ENCODE assay signal across 20 mouse cellular contexts in genomic region chr14:79164334-79164733, GRCm38 (mm10).
DNase-seq lines count a peak whose midpoint lies in the region; ATAC-seq and TF ChIP-seq lines count a peak whose summit lies in the region.
"Had no signal": no experiment of that assay in that cellular context is flagged by ENCODE, and none has a peak within 500 bp of the region (broad histone marks: within the 10 kb centered on the region; RNA-seq: fewer than 3 reads in every experiment).

No protein-coding gene starts in this region.

- H3K4me2 ChIP-seq in lung, embryonic 14.5 days, result no peak overlapping the region
- H3K4me2 ChIP-seq: embryonic facial prominence, embryonic 13.5 days; limb, embryonic 12.5 days; liver, embryonic 12.5 days had no signal

- H3K27me3 ChIP-seq in lung, embryonic 14.5 days (ENCODE audit: insufficient read depth, low read length), result no peaks in the 10 kb centered on the region
- no peaks in the 10 kb centered on the region for H3K27me3 ChIP-seq in kidney, adult 2 months (replicated peaks; ENCODE audit: control insufficient read depth, insufficient read depth, low read length)
- H3K27me3 ChIP-seq: embryonic facial prominence, embryonic 13.5 days; limb, embryonic 12.5 days; liver, embryonic 12.5 days had no signal

- 70% methylated on average over 4 of the region's 4 CpGs for WGBS in lung, embryonic 14.5 days
- WGBS in lung, adult 2 months, result 45% methylated on average over 4 of the region's 4 CpGs
- 64% methylated on average over 4 of the region's 4 CpGs for WGBS in kidney, adult 2 months

- no peaks in the 10 kb centered on the region for H3K4me1 ChIP-seq in lung, embryonic 14.5 days (ENCODE audit: insufficient read depth)
- peaks cover 2% of the 10 kb centered on the region; the same call in 1 of the 2 replicates for H3K4me1 ChIP-seq in lung, adult 2 months (ENCODE audit: control insufficient read depth, insufficient read depth, low read length)
- peaks cover 3% of the 10 kb centered on the region; the same call in 1 of the 2 replicates for H3K4me1 ChIP-seq in kidney, adult 2 months (ENCODE audit: control insufficient read depth, insufficient read depth, low read length)
- H3K4me1 ChIP-seq: hindbrain, embryonic 10.5 days; limb, embryonic 12.5 days; liver, embryonic 12.5 days had no signal

- intact Hi-C loops in gastrocnemius, postnatal 14 days (cut with DNase I; ENCODE audit: low total_unique reads), result no loop called here

- no peak overlapping the region for H3K4me3 ChIP-seq in lung, embryonic 14.5 days (ENCODE audit: low read depth, low read length)
- H3K4me3 ChIP-seq in lung, adult 2 months (replicated peaks; ENCODE audit: extremely low read depth, low read depth, low read length), result no peak overlapping the region
- no peak overlapping the region for H3K4me3 ChIP-seq in kidney, adult 2 months (ENCODE audit: insufficient read depth, low read depth, low read length)
- H3K4me3 ChIP-seq: embryonic facial prominence, embryonic 13.5 days; hindbrain, embryonic 10.5 days; limb, embryonic 12.5 days; liver, embryonic 12.5 days; myocyte had no signal

- no peaks in the 10 kb centered on the region for H3K9me3 ChIP-seq in lung, embryonic 14.5 days (ENCODE audit: low read depth, low read length)
- H3K9me3 ChIP-seq: embryonic facial prominence, embryonic 13.5 days; hindbrain, embryonic 10.5 days; limb, embryonic 12.5 days; liver, embryonic 12.5 days had no signal

- H3K9ac ChIP-seq in lung, embryonic 14.5 days, result no peak overlapping the region
- H3K9ac ChIP-seq: embryonic facial prominence, embryonic 13.5 days; limb, embryonic 12.5 days; liver, embryonic 12.5 days had no signal

- H3K36me3 ChIP-seq in lung, embryonic 14.5 days (ENCODE audit: insufficient read depth), result 0 out of 2 replicates have a peak, but pooled peaks cover 3% of the 10 kb centered on the region
- H3K36me3 ChIP-seq in kidney, adult 2 months (ENCODE audit: control insufficient read depth, insufficient read depth, low read length), result peaks cover 8% of the 10 kb centered on the region
- H3K36me3 ChIP-seq: embryonic facial prominence, embryonic 13.5 days; liver, embryonic 12.5 days had no signal

- TF ChIP-seq CTCF in lung, embryonic 14.5 days (IDR thresholded peaks at IDR 0.05; ENCODE audit: low read depth), result no peak
- TF ChIP-seq CTCF in lung, adult 2 months (IDR thresholded peaks at IDR 0.05; ENCODE audit: insufficient read depth, low read length), result no peak
- no peak for TF ChIP-seq CTCF in kidney, adult 2 months (conservative IDR thresholded peaks at IDR 0.05; ENCODE audit: insufficient read depth, insufficient read length, low read depth, low read length)

- DNase-seq in adrenal gland, adult (ENCODE audit: inconsistent age in 2 of 2, low spot score in 1 of 2), result peak; percentile 48 to 66
- no peak for DNase-seq in adrenal gland, postnatal 4 days (ENCODE audit: low spot score in 2 of 2)
- DNase-seq in lung, embryonic 14.5 days, result no peak
- DNase-seq in lung, adult 2 months, result no peak
- DNase-seq in kidney, adult 2 months, result peak; percentile 81
- peak; percentile 61 for DNase-seq in kidney, postnatal 10 days
- DNase-seq in gastrocnemius, postnatal 14 days, result no peak
- no peak for DNase-seq in cerebellum, postnatal 36 days
- DNase-seq: cerebellum, postnatal 10 days; gastrocnemius, postnatal 10 days; midbrain, embryonic 14.5 days; right cerebral cortex, postnatal 14 days had no signal

- peak; percentile 38; the same call in 1 of the 2 replicates for ATAC-seq in lung, embryonic 14.5 days (ENCODE audit: insufficient read depth)
- ATAC-seq: forebrain, embryonic 14.5 days; hindbrain, postnatal 0 days; liver, embryonic 12.5 days had no signal

- no peak for TF ChIP-seq POLR2A in lung, adult 2 months (IDR thresholded peaks at IDR 0.05; ENCODE audit: borderline replicate concordance, extremely low read depth, low read depth, low read length)
- no peak for TF ChIP-seq POLR2A in kidney, adult 2 months (IDR thresholded peaks at IDR 0.05; ENCODE audit: low read depth, low read length)

- H3K27ac ChIP-seq in lung, embryonic 14.5 days (ENCODE audit: low read depth), result no peak overlapping the region
- H3K27ac ChIP-seq in kidney, adult 2 months (ENCODE audit: insufficient read depth, low read depth, low read length), result peak overlapping the region; percentile 85
- H3K27ac ChIP-seq: embryonic facial prominence, embryonic 13.5 days; hindbrain, embryonic 10.5 days; hindbrain, postnatal 0 days; limb, embryonic 12.5 days; liver, embryonic 12.5 days; macrophage had no signal

Comparison
In these comparisons a context has a peak if more than half of its experiments do, and no peak if none do; other contexts are left out.
1. DNase-seq: peak in adrenal gland, adult (2 of 2), kidney, adult 2 months (single experiment) and kidney, postnatal 10 days (single experiment); none in adrenal gland, postnatal 4 days (0 of 2), lung, embryonic 14.5 days (single experiment), lung, adult 2 months (single experiment), gastrocnemius, postnatal 14 days (single experiment) and cerebellum, postnatal 36 days (0 of 2).